Mouse (Mus musculus) limb, embryonic 12.5 days (tissue): ENCODE results near the gene A930018P22Rik. TPM values are rescaled to one million over a fixed set of nuclear protein-coding genes. Genes with fewer than 3 reads are reported as not detected.
"Not testable (repeated sequence)": the region's sequence is repeated elsewhere in the genome, so short reads cannot be mapped to it uniquely, and the experiment has no call there.

Experiments used
- ATAC-seq: fragments of 200-750 bp; cut with Nextera tagmentation; 2 replicates; pipeline ENCODE4 v1.8.0; 2017; ENCODE audit warnings: low read depth, moderate TSS enrichment; ENCODE audit not compliant: insufficient number of reproducible peaks, insufficient read depth, low FRiP score, low TSS enrichment
- H3K27ac ChIP-seq: fragments of 300-500 bp; sonication (generic); 2 replicates; pipeline ENCODE4 v1.5.1; 2016; ENCODE audit warnings: mild to moderate bottlenecking, moderate library complexity
- H3K27me3 ChIP-seq: fragments of 300-500 bp; sonication (generic); 2 replicates; pipeline ENCODE4 v1.6.1; 2016; ENCODE audit warnings: mild to moderate bottlenecking, moderate library complexity
- H3K36me3 ChIP-seq: fragments of 300-500 bp; sonication (generic); 2 replicates; pipeline ENCODE4 v1.6.1; 2016; ENCODE audit warnings: mild to moderate bottlenecking, moderate library complexity
- H3K4me1 ChIP-seq: fragments of 300-500 bp; sonication (generic); replicated peaks from 2 replicates; pipeline ENCODE4 v1.6.1; 2016
- H3K4me2 ChIP-seq: fragments of 300-500 bp; sonication (generic); 2 replicates; pipeline ENCODE4 v1.6.1; 2016; ENCODE audit warnings: mild to moderate bottlenecking, moderate library complexity
- H3K4me3 ChIP-seq: fragments of 300-500 bp; sonication (generic); replicated peaks from 2 replicates; pipeline ENCODE4 v1.5.1; 2016; ENCODE audit warnings: mild to moderate bottlenecking
- H3K9ac ChIP-seq: fragments of 300-500 bp; sonication (generic); replicated peaks from 2 replicates; pipeline ENCODE4 v1.6.1; 2016; ENCODE audit warnings: mild to moderate bottlenecking, moderate library complexity
- H3K9me3 ChIP-seq: fragments of 300-500 bp; sonication (generic); 2 replicates; pipeline ENCODE4 v1.6.1; 2016; ENCODE audit warnings: mild to moderate bottlenecking, moderate library complexity
- WGBS: fragments of 180-500 bp; shearing (Covaris S2); methylation state at CpG from one replicate; pipeline ENCODE4 v1.1.7; 2016; 5-methylcytosine and 5-hydroxymethylcytosine counted together
- polyA plus RNA-seq: library from polyadenylated mRNA; unstranded; fragments of >200 nt; fragmentation: Nextera tagmentation; extraction: Ambion mirVana; gene quantifications from 2 replicates; pipeline ENCODE4 v1.2.1, GENCODE M21; 2016

A930018P22Rik gene
- not detected in 2 replicates for polyA plus RNA-seq

GRCm38 (mm10) chr2:104122505-104123378, at the start of gene A930018P22Rik:
Gene A930018P22Rik (plus strand): TSS chr2:104122769.
- Histone ChIP-seq H3K4me1 (peaks cover 8% of the 10 kb centered on the region), H3K4me3 (peak within 1 kb of the TSS; percentile 72), H3K27me3 (peaks cover 38% of the 10 kb centered on the region), H3K36me3 (no peaks in the 10 kb centered on the region), H3K27ac (peak within 1 kb of the TSS; percentile 62; the same call in 1 of the 2 replicates), H3K4me2 (peak within 1 kb of the TSS; percentile 97), H3K9me3 (no peaks in the 10 kb centered on the region), H3K9ac (peak within 1 kb of the TSS; percentile 76)
- under 1% methylated on average over 74 of the region's 74 CpGs for WGBS
- peak; percentile 89 for ATAC-seq

- H3K4me3 ChIP-seq = not testable (repeated sequence)
- WGBS = 81% methylated on average over 5 of the region's 5 CpGs
These were observed 44.3 kb upstream of the A930018P22Rik start for GRCm38 (mm10) chr2:104078285-104078684.

DNA sequence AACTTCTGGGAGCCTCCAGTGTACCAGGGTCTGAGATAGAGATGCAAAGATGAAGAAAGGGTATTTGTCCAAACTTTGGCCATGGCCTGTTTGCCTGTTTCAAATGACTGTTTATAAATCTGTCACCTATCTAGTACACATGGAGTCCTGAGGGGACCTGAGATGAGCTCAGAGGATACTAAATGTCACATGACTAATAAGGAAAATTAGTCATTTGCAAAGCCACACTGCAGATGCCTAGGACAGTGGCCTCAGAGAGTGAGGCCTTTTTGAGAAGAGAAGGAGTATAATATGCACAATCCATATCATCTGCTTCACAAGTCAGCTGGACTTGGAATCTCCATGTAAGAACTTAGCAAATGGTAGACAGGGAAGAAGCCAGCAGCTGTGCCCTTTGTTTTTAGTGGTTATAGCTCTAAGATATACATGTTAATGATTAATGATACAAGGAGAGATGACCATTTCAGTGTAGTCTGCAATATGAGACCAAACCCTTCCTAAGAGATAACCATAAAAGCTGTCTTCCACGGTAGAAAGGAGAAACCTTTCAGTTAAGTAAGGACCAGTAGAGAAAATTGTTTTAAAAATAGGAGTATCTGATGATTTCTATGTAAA, 41.0 kb upstream of the A930018P22Rik start:
- WGBS = no CpG with 5 or more reads among the region's 1 CpGs
- H3K27me3 ChIP-seq, H3K4me3 ChIP-seq, H3K4me2 ChIP-seq, H3K36me3 ChIP-seq, ATAC-seq, H3K27ac ChIP-seq, H3K9ac ChIP-seq, H3K4me1 ChIP-seq, H3K9me3 ChIP-seq: not testable (repeated sequence)

More at GRCm38 (mm10) chr2:104078285-104078684, 44.3 kb upstream of the A930018P22Rik start:
- H3K9me3 ChIP-seq, H3K4me1 ChIP-seq, H3K27me3 ChIP-seq, ATAC-seq, H3K4me2 ChIP-seq, H3K27ac ChIP-seq, H3K9ac ChIP-seq, H3K36me3 ChIP-seq: not testable (repeated sequence)

GRCm38 (mm10) chr2:104082474-104082873, 40.1 kb upstream of the A930018P22Rik start:
- no peak overlapping the region for H3K4me2 ChIP-seq
- no peaks in the 10 kb centered on the region for H3K9me3 ChIP-seq
- no peak overlapping the region for H3K27ac ChIP-seq
- no peaks in the 10 kb centered on the region for H3K36me3 ChIP-seq
- ATAC-seq = no peak
- no peak overlapping the region for H3K4me3 ChIP-seq
- H3K9ac ChIP-seq = no peak overlapping the region
- H3K27me3 ChIP-seq = no peaks in the 10 kb centered on the region
- H3K4me1 ChIP-seq = no peaks in the 10 kb centered on the region

DNA sequence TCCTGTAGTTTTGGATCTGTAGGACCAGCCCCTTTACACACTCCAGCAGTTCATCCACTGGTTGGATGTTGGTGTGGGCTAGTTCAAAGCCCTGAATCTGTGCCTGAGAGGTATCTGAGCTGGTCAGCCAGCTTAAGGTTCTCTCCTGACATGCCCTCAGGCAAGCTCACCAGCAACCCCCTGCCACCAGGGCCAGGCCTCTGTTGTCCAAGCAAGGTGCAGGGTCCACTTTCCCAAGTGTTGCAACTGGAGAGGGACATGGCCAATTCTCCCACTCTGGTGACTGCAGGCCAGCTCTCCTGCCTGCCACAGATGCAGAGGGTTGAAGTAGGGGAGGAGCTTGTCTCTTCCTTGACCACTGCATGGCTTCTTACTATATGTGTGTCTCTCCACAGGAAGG, 38.5 kb upstream of the A930018P22Rik start:
- not testable (repeated sequence) for H3K9me3 ChIP-seq, H3K4me2 ChIP-seq

GRCm38 (mm10) chr2:104087562-104087961, 35.0 kb upstream of the A930018P22Rik start:
- H3K9me3 ChIP-seq, H3K27me3 ChIP-seq, ATAC-seq, H3K4me2 ChIP-seq, H3K9ac ChIP-seq, H3K4me3 ChIP-seq, H3K36me3 ChIP-seq, H3K27ac ChIP-seq, H3K4me1 ChIP-seq: not testable (repeated sequence)
- 88% methylated on average over 1 of the region's 1 CpGs for WGBS

More for the DNA sequence above, 38.5 kb upstream of the A930018P22Rik start:
- H3K4me1 ChIP-seq, H3K36me3 ChIP-seq, H3K4me3 ChIP-seq, H3K27ac ChIP-seq, H3K9ac ChIP-seq, H3K27me3 ChIP-seq, ATAC-seq: not testable (repeated sequence)

DNA sequence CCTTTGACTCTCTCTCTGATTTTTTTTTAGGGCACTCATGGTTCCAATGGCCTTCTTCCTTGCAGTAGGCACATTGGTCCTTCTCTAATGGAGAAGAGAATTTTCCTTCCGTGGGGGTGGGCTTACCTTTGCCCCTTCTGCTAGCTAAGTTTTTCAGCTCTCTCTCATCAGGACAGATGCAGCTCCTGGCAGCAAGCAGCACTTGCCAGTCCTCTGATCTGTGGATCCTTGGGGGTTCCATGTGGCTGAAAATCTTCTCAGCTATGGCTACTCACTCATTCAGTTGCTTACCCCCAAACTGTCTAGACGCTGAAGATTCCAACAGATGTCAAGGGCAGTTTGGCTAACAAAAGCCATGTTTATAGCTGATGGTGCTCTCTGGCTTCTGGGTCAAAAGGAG, 29.3 kb upstream of the A930018P22Rik start:
- WGBS = 80% methylated on average over 2 of the region's 2 CpGs
- ATAC-seq = no peak
- no peaks in the 10 kb centered on the region for H3K9me3 ChIP-seq
- H3K4me2 ChIP-seq = no peak overlapping the region
- peaks cover 10% of the 10 kb centered on the region for H3K4me1 ChIP-seq
- H3K9ac ChIP-seq = no peak overlapping the region
- no peak overlapping the region for H3K27ac ChIP-seq
- H3K36me3 ChIP-seq = no peaks in the 10 kb centered on the region
- H3K27me3 ChIP-seq = no peaks in the 10 kb centered on the region
- H3K4me3 ChIP-seq = no peak overlapping the region

DNA sequence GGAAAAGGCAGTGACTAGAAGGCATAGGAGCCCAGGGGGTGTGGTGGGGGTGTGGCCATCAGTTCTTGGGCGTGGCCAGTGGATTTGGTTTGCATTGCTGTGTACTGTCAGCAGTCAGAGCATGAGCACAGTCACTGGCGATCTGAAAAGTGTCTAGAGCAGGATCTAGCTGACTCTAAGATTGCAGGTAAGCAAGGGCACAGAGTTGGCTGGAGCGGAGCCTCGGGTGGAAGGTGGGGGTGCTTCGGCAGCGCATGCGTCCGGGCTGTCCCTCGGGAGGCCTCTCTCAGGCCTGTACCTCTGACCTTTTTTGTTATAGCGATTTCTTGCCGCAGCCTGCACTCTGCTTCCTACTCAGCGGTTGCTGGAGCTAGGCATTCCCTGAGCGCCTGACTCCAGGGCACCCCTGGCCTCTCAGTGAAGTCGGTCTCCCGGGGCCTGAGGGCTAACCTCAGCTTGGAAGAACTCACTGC, 26.8 kb upstream of the A930018P22Rik start, which contains the start of gene Cd59a:
Gene Cd59a, plus strand, starts transcription at position 61 of the 473 bp plus-strand sequence.
- H3K4me1 ChIP-seq = peaks cover 12% of the 10 kb centered on the region
- H3K4me2 ChIP-seq = peak within 1 kb of the TSS; percentile 58
- H3K27me3 ChIP-seq = no peaks in the 10 kb centered on the region
- peak within 1 kb of the TSS; percentile 72 for H3K27ac ChIP-seq
- no peaks in the 10 kb centered on the region for H3K36me3 ChIP-seq
- peak within 1 kb of the TSS; percentile 55 for H3K9ac ChIP-seq
- peak; percentile 86 for ATAC-seq
- peak within 1 kb of the TSS; percentile 48 for H3K4me3 ChIP-seq
- no peaks in the 10 kb centered on the region for H3K9me3 ChIP-seq
- 7% methylated on average over 15 of the region's 15 CpGs for WGBS

DNA sequence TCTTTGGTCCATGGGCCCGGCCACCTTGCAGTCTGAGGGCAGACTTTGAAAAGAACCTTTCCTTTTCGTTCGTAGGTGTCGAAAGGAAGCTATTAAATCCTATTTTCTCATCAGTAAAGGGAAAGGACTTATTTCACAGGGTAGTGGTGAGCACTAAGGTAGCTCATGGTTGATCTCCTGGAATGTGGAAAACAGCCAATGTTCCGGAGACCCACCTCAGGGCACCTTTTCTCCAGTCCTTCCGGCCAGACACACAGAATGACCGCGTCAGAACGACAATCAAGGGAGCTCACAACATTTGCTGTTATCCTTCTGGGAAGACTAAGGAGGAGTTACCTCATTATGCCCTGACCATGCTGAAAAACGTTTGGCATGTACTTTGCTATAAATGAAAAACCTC, 26.3 kb upstream of the A930018P22Rik start:
- peaks cover 12% of the 10 kb centered on the region for H3K4me1 ChIP-seq
- peak overlapping the region; percentile 55 for H3K9ac ChIP-seq
- 52% methylated on average over 10 of the region's 10 CpGs for WGBS
- H3K27ac ChIP-seq = peak overlapping the region; percentile 72
- peak overlapping the region; percentile 48 for H3K4me3 ChIP-seq
- no peaks in the 10 kb centered on the region for H3K36me3 ChIP-seq
- no peaks in the 10 kb centered on the region for H3K27me3 ChIP-seq
- H3K4me2 ChIP-seq = peak overlapping the region; percentile 58
- ATAC-seq = no peak
- H3K9me3 ChIP-seq = no peaks in the 10 kb centered on the region

- H3K4me1 ChIP-seq = peaks cover 12% of the 10 kb centered on the region
- ATAC-seq, H3K4me3 ChIP-seq, H3K9me3 ChIP-seq, H3K27ac ChIP-seq, H3K9ac ChIP-seq, H3K27me3 ChIP-seq, H3K36me3 ChIP-seq: not testable (repeated sequence)
- 69% methylated on average over 1 of the region's 1 CpGs for WGBS
- 0 out of 2 replicates have a peak overlapping the region, but pooled peaks have one; percentile 58 for H3K4me2 ChIP-seq
These were observed 25.8 kb upstream of the A930018P22Rik start for GRCm38 (mm10) chr2:104096796-104097195.

- 92% methylated on average over 4 of the region's 4 CpGs for WGBS
- H3K4me3 ChIP-seq, ATAC-seq, H3K27me3 ChIP-seq, H3K9ac ChIP-seq, H3K9me3 ChIP-seq, H3K36me3 ChIP-seq, H3K27ac ChIP-seq, H3K4me2 ChIP-seq: not testable (repeated sequence)
- H3K4me1 ChIP-seq = peaks cover 12% of the 10 kb centered on the region
These were observed 25.2 kb upstream of the A930018P22Rik start for GRCm38 (mm10) chr2:104097396-104097795.
